Mouse (Mus musculus) hindbrain, embryonic 15.5 days (tissue): ENCODE results near the gene Icam5. TPM values are rescaled to one million over a fixed set of nuclear protein-coding genes. Genes with fewer than 3 reads are reported as not detected.

Experiments used
- ATAC-seq: fragments of 200-750 bp; cut with Nextera tagmentation; 2 replicates; pipeline ENCODE4 v1.8.0; 2017; ENCODE audit warnings: low read depth, moderate number of reproducible peaks, moderate TSS enrichment; ENCODE audit not compliant: low FRiP score
- H3K27ac ChIP-seq: fragments of 300-500 bp; sonication (generic); replicated peaks from 2 replicates; pipeline ENCODE4 v1.5.1; 2015; ENCODE audit warnings: mild to moderate bottlenecking, inconsistent platforms
- H3K27me3 ChIP-seq: fragments of 300-500 bp; sonication (generic); 2 replicates; pipeline ENCODE4 v1.6.1; 2015; ENCODE audit warnings: control low read depth, inconsistent platforms
- H3K36me3 ChIP-seq: fragments of 300-500 bp; sonication (generic); 2 replicates; pipeline ENCODE4 v1.6.1; 2015; ENCODE audit warnings: control low read depth, inconsistent platforms
- H3K4me1 ChIP-seq: fragments of 300-500 bp; sonication (generic); replicated peaks from 2 replicates; pipeline ENCODE4 v1.6.1; 2015; ENCODE audit warnings: control low read depth, inconsistent platforms
- H3K4me2 ChIP-seq: fragments of 300-500 bp; sonication (generic); 2 replicates; pipeline ENCODE4 v1.6.1; 2015; ENCODE audit warnings: moderate library complexity, mild to moderate bottlenecking, inconsistent platforms
- H3K4me3 ChIP-seq: fragments of 300-500 bp; sonication (generic); 2 replicates; pipeline ENCODE4 v1.5.1; 2015; ENCODE audit warnings: mild to moderate bottlenecking, inconsistent platforms
- H3K9ac ChIP-seq: fragments of 300-500 bp; sonication (generic); 2 replicates; pipeline ENCODE4 v1.6.1; 2015; ENCODE audit warnings: inconsistent platforms
- H3K9me3 ChIP-seq: fragments of 300-500 bp; sonication (generic); 2 replicates; pipeline ENCODE4 v1.6.1; 2016; ENCODE audit warnings: control low read depth, inconsistent platforms
- WGBS: fragments of 180-500 bp; shearing (Covaris S2); methylation state at CpG from one replicate; pipeline ENCODE4 v1.1.7; 2015; 5-methylcytosine and 5-hydroxymethylcytosine counted together
- polyA plus RNA-seq: library from polyadenylated mRNA; unstranded; fragments of >200 nt; fragmentation: Nextera tagmentation; extraction: Ambion mirVana; gene quantifications from 2 replicates; pipeline ENCODE4 v1.2.1, GENCODE M21; 2015

Icam5 gene
- polyA plus RNA-seq, 1 experiment from 2014 or later: 2.6 TPM

- peaks cover 48% of the 10 kb centered on the region for H3K4me1 ChIP-seq
- H3K4me2 ChIP-seq: peak within 1 kb of the TSS; percentile 85
- H3K36me3 ChIP-seq: no peaks in the 10 kb centered on the region
- H3K27me3 ChIP-seq: peaks cover 60% of the 10 kb centered on the region
- 2% methylated on average over 37 of the region's 37 CpGs for WGBS
- no peak for ATAC-seq
- no peak within 1 kb of the TSS for H3K9ac ChIP-seq
- H3K9me3 ChIP-seq: no peaks in the 10 kb centered on the region
- peak within 1 kb of the TSS; percentile 29 for H3K4me3 ChIP-seq
- no peak within 1 kb of the TSS for H3K27ac ChIP-seq
Measured at GRCm38 (mm10) chr9:21029291-21030054, 2.4 kb upstream of the Icam5 start, which contains the start of gene Icam4. TSS of gene Icam4 (plus strand) at chr9:21029373.

GRCm38 (mm10) chr9:21030055-21030600 is 1.7 kb upstream of the Icam5 start:
- no peak for ATAC-seq
- Histone ChIP-seq H3K4me2 (peak overlapping the region; percentile 85), H3K4me3 (no peak overlapping the region), H3K9me3 (no peaks in the 10 kb centered on the region), H3K4me1 (peaks cover 54% of the 10 kb centered on the region), H3K27ac (no peak overlapping the region), H3K36me3 (no peaks in the 10 kb centered on the region), H3K9ac (no peak overlapping the region), H3K27me3 (peaks cover 67% of the 10 kb centered on the region)
- WGBS: 27% methylated on average over 22 of the region's 22 CpGs

- peak; percentile 51 for ATAC-seq
- Histone ChIP-seq H3K4me1 (peaks cover 61% of the 10 kb centered on the region), H3K4me2 (peak overlapping the region; percentile 85), H3K27ac (peak overlapping the region; percentile 56), H3K4me3 (peak overlapping the region; percentile 47), H3K36me3 (no peaks in the 10 kb centered on the region), H3K9ac (0 out of 2 replicates have a peak overlapping the region, but pooled peaks have one; percentile 0), H3K9me3 (no peaks in the 10 kb centered on the region), H3K27me3 (peaks cover 74% of the 10 kb centered on the region)
- WGBS: 0% methylated on average over 13 of the region's 13 CpGs
Measured at GRCm38 (mm10) chr9:21030781-21031250, 1.1 kb upstream of the Icam5 start.

- peak overlapping the region; percentile 85 for H3K4me2 ChIP-seq
- no peaks in the 10 kb centered on the region for H3K36me3 ChIP-seq
- peak overlapping the region; percentile 32 for H3K9ac ChIP-seq
- H3K9me3 ChIP-seq: no peaks in the 10 kb centered on the region
- peak overlapping the region; percentile 47 for H3K4me3 ChIP-seq
- H3K4me1 ChIP-seq: peaks cover 65% of the 10 kb centered on the region
- peaks cover 79% of the 10 kb centered on the region for H3K27me3 ChIP-seq
- WGBS: under 1% methylated on average over 36 of the region's 36 CpGs
- peak overlapping the region; percentile 56 for H3K27ac ChIP-seq
- peak; percentile 72 for ATAC-seq
Measured at GRCm38 (mm10) chr9:21031251-21031895, 500 bp upstream of the Icam5 start.

- no peak overlapping the region for H3K9ac ChIP-seq
- ATAC-seq: no peak
- H3K4me1 ChIP-seq: peaks cover 76% of the 10 kb centered on the region
- peak overlapping the region; percentile 47 for H3K4me3 ChIP-seq
- peaks cover 80% of the 10 kb centered on the region for H3K27me3 ChIP-seq
- no peak overlapping the region for H3K27ac ChIP-seq
- H3K4me2 ChIP-seq: peak overlapping the region; percentile 85
- H3K9me3 ChIP-seq: no peaks in the 10 kb centered on the region
- 1% methylated on average over 7 of the region's 7 CpGs for WGBS
- H3K36me3 ChIP-seq: no peaks in the 10 kb centered on the region
Measured at GRCm38 (mm10) chr9:21032491-21032890, 618 bp downstream of the Icam5 start.

- H3K27ac ChIP-seq: no peak overlapping the region
- peak overlapping the region; percentile 47 for H3K4me3 ChIP-seq
- no peaks in the 10 kb centered on the region for H3K9me3 ChIP-seq
- 0 out of 2 replicates have a peak overlapping the region, but pooled peaks have one; percentile 11 for H3K9ac ChIP-seq
- peak overlapping the region; percentile 85 for H3K4me2 ChIP-seq
- peaks cover 81% of the 10 kb centered on the region for H3K27me3 ChIP-seq
- peaks cover 83% of the 10 kb centered on the region for H3K4me1 ChIP-seq
- under 1% methylated on average over 32 of the region's 34 CpGs for WGBS
- no peaks in the 10 kb centered on the region for H3K36me3 ChIP-seq
- no peak for ATAC-seq
Measured at GRCm38 (mm10) chr9:21033136-21033535, 1.3 kb downstream of the Icam5 start.

GRCm38 (mm10) chr9:21034481-21035085 is 2.7 kb downstream of the Icam5 start:
- Histone ChIP-seq H3K4me2 (peak overlapping the region; percentile 87; the same call in 1 of the 2 replicates), H3K9me3 (no peaks in the 10 kb centered on the region), H3K9ac (no peak overlapping the region), H3K27me3 (peaks cover 84% of the 10 kb centered on the region), H3K4me1 (peaks cover 82% of the 10 kb centered on the region), H3K4me3 (peak overlapping the region; percentile 52), H3K27ac (no peak overlapping the region), H3K36me3 (no peaks in the 10 kb centered on the region)
- 5% methylated on average over 17 of the region's 17 CpGs for WGBS
- ATAC-seq: no peak

GRCm38 (mm10) chr9:21035586-21035985 is 3.7 kb downstream of the Icam5 start:
- H3K9ac ChIP-seq: no peak overlapping the region
- no peak overlapping the region for H3K27ac ChIP-seq
- WGBS: 20% methylated on average over 9 of the region's 9 CpGs
- H3K4me3 ChIP-seq: peak overlapping the region; percentile 52
- H3K9me3 ChIP-seq: no peaks in the 10 kb centered on the region
- ATAC-seq: no peak
- peak overlapping the region; percentile 87 for H3K4me2 ChIP-seq
- H3K4me1 ChIP-seq: peaks cover 72% of the 10 kb centered on the region
- no peaks in the 10 kb centered on the region for H3K36me3 ChIP-seq
- H3K27me3 ChIP-seq: peaks cover 84% of the 10 kb centered on the region

GRCm38 (mm10) chr9:21036161-21036560 is 4.3 kb downstream of the Icam5 start:
- 9% methylated on average over 20 of the region's 20 CpGs for WGBS
- Histone ChIP-seq H3K9ac (no peak overlapping the region; the same call in 1 of the 2 replicates), H3K27me3 (peaks cover 87% of the 10 kb centered on the region), H3K4me3 (peak overlapping the region; percentile 52), H3K4me2 (peak overlapping the region; percentile 87), H3K9me3 (no peaks in the 10 kb centered on the region), H3K4me1 (peaks cover 66% of the 10 kb centered on the region), H3K27ac (no peak overlapping the region), H3K36me3 (no peaks in the 10 kb centered on the region)
- ATAC-seq: no peak

- Histone ChIP-seq H3K4me1 (peaks cover 61% of the 10 kb centered on the region), H3K27me3 (peaks cover 87% of the 10 kb centered on the region), H3K9me3 (no peaks in the 10 kb centered on the region), H3K4me3 (peak overlapping the region; percentile 52), H3K4me2 (peak overlapping the region; percentile 87), H3K9ac (peak overlapping the region; percentile 65; the same call in 1 of the 2 replicates), H3K36me3 (no peaks in the 10 kb centered on the region), H3K27ac (no peak overlapping the region)
- ATAC-seq: no peak
- 1% methylated on average over 22 of the region's 22 CpGs for whole genome bisulfite sequencing
Measured at GRCm38 (mm10) chr9:21036666-21037065, 4.8 kb downstream of the Icam5 start.

- Histone ChIP-seq H3K4me2 (peak overlapping the region; percentile 87), H3K4me3 (peak overlapping the region; percentile 52), H3K9ac (peak overlapping the region; percentile 65), H3K9me3 (no peaks in the 10 kb centered on the region), H3K4me1 (peaks cover 53% of the 10 kb centered on the region), H3K36me3 (no peaks in the 10 kb centered on the region), H3K27me3 (peaks cover 81% of the 10 kb centered on the region), H3K27ac (no peak overlapping the region)
- 1% methylated on average over 31 of the region's 31 CpGs for WGBS
- ATAC-seq: peak; percentile 73
Measured at GRCm38 (mm10) chr9:21037481-21037891, 5.6 kb downstream of the Icam5 start.
